Mouse (Mus musculus): ENCODE data around the gene Ttc7b.

Ttc7b gene

GRCm38 (mm10) chr12:100389878-100390710, 130.5 kb downstream of the Ttc7b start:
- DNase-seq (ENCODE audit: extremely low read depth, low read depth): no peak

- no peak for DNase-seq (ENCODE audit: extremely low read depth, low read depth)
Observed at GRCm38 (mm10) chr12:100386259-100386658, 134.4 kb downstream of the Ttc7b start.

- no peak for DNase-seq (ENCODE audit: extremely low read depth, low read depth)
Observed at GRCm38 (mm10) chr12:100382526-100382925, 138.1 kb downstream of the Ttc7b start.

GRCm38 (mm10) chr12:100381941-100382340, 138.7 kb downstream of the Ttc7b start:
- no peak for DNase-seq (ENCODE audit: extremely low read depth, low read depth)

GRCm38 (mm10) chr12:100380697-100381291, 139.8 kb downstream of the Ttc7b start:
- no peak for DNase-seq (ENCODE audit: extremely low read depth, low read depth)

- DNase-seq (ENCODE audit: extremely low read depth, low read depth): no peak
Observed at GRCm38 (mm10) chr12:100379833-100380232, 140.8 kb downstream of the Ttc7b start.

- no peak for DNase-seq (ENCODE audit: extremely low read depth, low read depth)
Observed at GRCm38 (mm10) chr12:100378266-100378665, 142.4 kb downstream of the Ttc7b start.

- DNase-seq (ENCODE audit: extremely low read depth, low read depth): no peak
Observed at GRCm38 (mm10) chr12:100377791-100378190, 142.8 kb downstream of the Ttc7b start.

GRCm38 (mm10) chr12:100375801-100376200, 144.8 kb downstream of the Ttc7b start:
- DNase-seq (ENCODE audit: extremely low read depth, low read depth): no peak

GRCm38 (mm10) chr12:100372785-100373184, 147.8 kb downstream of the Ttc7b start:
- no peak for DNase-seq (ENCODE audit: extremely low read depth, low read depth)

GRCm38 (mm10) chr12:100372015-100372414, 148.6 kb downstream of the Ttc7b start:
- no peak for DNase-seq (ENCODE audit: extremely low read depth, low read depth)

GRCm38 (mm10) chr12:100369786-100370185, 150.8 kb downstream of the Ttc7b start:
- no peak for DNase-seq (ENCODE audit: extremely low read depth, low read depth)

GRCm38 (mm10) chr12:100369220-100369619, 151.4 kb downstream of the Ttc7b start:
- no peak for DNase-seq (ENCODE audit: extremely low read depth, low read depth)

- DNase-seq (ENCODE audit: extremely low read depth, low read depth): no peak
Observed at GRCm38 (mm10) chr12:100361330-100361729, 159.3 kb downstream of the Ttc7b start.

GRCm38 (mm10) chr12:100358040-100358620, 162.5 kb downstream of the Ttc7b start:
- no peak for DNase-seq (ENCODE audit: extremely low read depth, low read depth)

- no peak for DNase-seq (ENCODE audit: extremely low read depth, low read depth)
Observed at GRCm38 (mm10) chr12:100356407-100356806, 164.2 kb downstream of the Ttc7b start.

GRCm38 (mm10) chr12:100355565-100355964, 165.1 kb downstream of the Ttc7b start:
- DNase-seq (ENCODE audit: extremely low read depth, low read depth): no peak

- DNase-seq (ENCODE audit: extremely low read depth, low read depth): peak; percentile 12
Observed at GRCm38 (mm10) chr12:100353954-100354353, 166.7 kb downstream of the Ttc7b start.

GRCm38 (mm10) chr12:100353075-100353782, 167.4 kb downstream of the Ttc7b start:
- no peak for DNase-seq (ENCODE audit: extremely low read depth, low read depth)

GRCm38 (mm10) chr12:100352094-100352493, 168.5 kb downstream of the Ttc7b start:
- DNase-seq (ENCODE audit: extremely low read depth, low read depth): peak; percentile 14

GRCm38 (mm10) chr12:100343554-100343953, 177.1 kb downstream of the Ttc7b start:
- no peak for DNase-seq (ENCODE audit: extremely low read depth, low read depth)

- no peak for DNase-seq (ENCODE audit: extremely low read depth, low read depth)
Observed at GRCm38 (mm10) chr12:100341614-100342013, 179.0 kb downstream of the Ttc7b start.

Measured in MEL-GATA-1-ER (cell line).